Mouse (Mus musculus) kidney, adult 2 months (tissue): ENCODE measurements at regions not wholly inside any gene's neighbourhood (a gene's known extent, or its start where the extent isn't known, plus 50 kb on each side); places are given as distances from the start of the nearest gene placed in this dataset.

Source experiments
- DNase-seq: peaks from one replicate; pipeline ENCODE4 v3.0.0; 2021
- H3K27ac ChIP-seq: fragments of 200-500 bp; 2 replicates; pipeline ENCODE4 v1.5.1; 2012; ENCODE audit warnings: low read depth, low read length, control low read depth, inconsistent platforms; ENCODE audit not compliant: insufficient read depth
- H3K27me3 ChIP-seq: fragments of 200-500 bp; replicated peaks from 2 replicates; pipeline ENCODE4 v1.6.1; 2012; ENCODE audit warnings: mild to moderate bottlenecking, moderate library complexity, low read length, inconsistent platforms; ENCODE audit not compliant: control insufficient read depth, insufficient read depth
- H3K36me3 ChIP-seq: fragments of 200-500 bp; 2 replicates; pipeline ENCODE4 v1.6.1; 2012; ENCODE audit warnings: mild to moderate bottlenecking, moderate library complexity, low read length, inconsistent platforms; ENCODE audit not compliant: control insufficient read depth, insufficient read depth
- H3K4me1 ChIP-seq: fragments of 200-500 bp; 2 replicates; pipeline ENCODE4 v1.6.1; 2011; ENCODE audit warnings: low read length; ENCODE audit not compliant: control insufficient read depth, insufficient read depth
- H3K4me3 ChIP-seq: fragments of 200-500 bp; 2 replicates; pipeline ENCODE4 v1.5.1; 2011; ENCODE audit warnings: mild to moderate bottlenecking, low read depth, low read length, control low read depth; ENCODE audit not compliant: insufficient read depth
- CTCF ChIP-seq: fragments of 200-500 bp; conservative IDR thresholded peaks from 2 replicates; pipeline ENCODE4 v1.5.1; 2011; ENCODE audit warnings: low read depth, mild to moderate bottlenecking, control low read depth, low read length, moderate library complexity, mixed read lengths; ENCODE audit not compliant: insufficient read depth, insufficient read length
- POLR2A ChIP-seq: fragments of 200-500 bp; IDR thresholded peaks from one replicate; pipeline ENCODE4 v1.6.1; 2011; ENCODE audit warnings: low read depth, low read length, control low read depth
- WGBS: fragments of 180-500 bp; shearing (Covaris S2); methylation state at CpG from one replicate; pipeline ENCODE4 v1.1.7; 2018; 5-methylcytosine and 5-hydroxymethylcytosine counted together

DNA sequence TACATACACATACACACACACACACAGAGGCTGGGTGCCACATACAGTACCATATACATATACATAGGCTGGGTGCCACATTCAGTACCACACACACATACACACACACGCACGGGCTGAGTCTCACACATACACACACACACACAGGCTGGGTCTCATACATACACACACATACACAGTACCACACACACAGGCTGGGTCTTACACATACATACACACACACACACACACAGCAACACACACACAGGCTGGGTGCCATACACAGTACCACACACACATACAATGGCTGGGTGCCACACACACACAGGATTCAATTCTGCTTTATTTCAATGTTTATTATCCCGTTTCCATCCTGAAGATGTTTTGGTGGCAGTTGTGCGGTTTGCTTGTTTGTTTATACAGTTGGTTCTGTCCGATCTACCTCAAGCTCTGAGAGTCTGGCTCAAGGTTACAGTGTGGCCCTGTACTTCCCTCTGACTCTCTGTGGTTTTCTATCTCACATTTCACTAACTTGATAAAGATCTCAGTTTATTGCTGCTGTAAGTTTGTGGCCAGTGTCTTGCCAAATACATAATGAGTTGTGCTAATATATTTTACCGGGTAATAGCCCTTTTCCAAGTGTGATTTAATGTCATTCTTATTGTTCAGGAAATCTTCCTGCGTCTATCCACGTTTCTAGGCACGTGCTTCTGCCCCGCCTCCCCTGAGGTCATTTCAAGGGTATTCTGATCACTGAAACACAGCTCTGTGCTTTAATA, 164.7 kb upstream of the Zfp637 start:
- TF ChIP-seq POLR2A (no peak), CTCF (no peak)
- H3K27ac ChIP-seq = peak overlapping the region; percentile 6; the same call in 1 of the 2 replicates
- H3K27me3 ChIP-seq = no peaks in the 10 kb centered on the region
- 42% methylated on average over 10 of the region's 10 CpGs for WGBS
- H3K4me1 ChIP-seq = 0 out of 2 replicates have a peak, but pooled peaks cover 4% of the 10 kb centered on the region
- DNase-seq = peak; percentile 73
- H3K36me3 ChIP-seq = no peaks in the 10 kb centered on the region
- no peak overlapping the region for H3K4me3 ChIP-seq

DNA sequence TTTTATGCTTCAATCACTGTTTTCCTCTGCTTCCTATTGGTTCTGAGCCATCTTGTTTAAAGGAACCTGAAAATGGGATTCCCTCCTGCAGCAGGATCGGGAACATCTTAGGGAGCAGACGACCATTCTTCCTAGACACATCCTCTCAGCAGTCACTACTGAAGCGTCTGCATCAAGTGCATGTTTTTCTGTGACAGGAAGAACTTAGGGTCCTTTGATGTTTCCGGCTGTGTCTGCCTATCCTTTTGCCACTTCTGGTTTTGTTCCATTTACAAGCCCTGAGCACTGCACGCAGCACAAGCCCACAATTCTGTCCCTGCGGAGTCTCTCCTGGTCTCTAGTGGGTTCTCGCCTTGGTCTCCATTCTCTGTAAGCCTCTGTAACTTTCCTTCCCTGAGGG, 163.9 kb upstream of the Zfp637 start:
- 0 out of 2 replicates have a peak, but pooled peaks cover 4% of the 10 kb centered on the region for H3K4me1 ChIP-seq
- H3K36me3 ChIP-seq = no peaks in the 10 kb centered on the region
- H3K4me3 ChIP-seq = no peak overlapping the region
- TF ChIP-seq CTCF (no peak), POLR2A (no peak)
- peak overlapping the region; percentile 28 for H3K27ac ChIP-seq
- no peak for DNase-seq
- WGBS = 61% methylated on average over 7 of the region's 7 CpGs
- no peaks in the 10 kb centered on the region for H3K27me3 ChIP-seq

DNA sequence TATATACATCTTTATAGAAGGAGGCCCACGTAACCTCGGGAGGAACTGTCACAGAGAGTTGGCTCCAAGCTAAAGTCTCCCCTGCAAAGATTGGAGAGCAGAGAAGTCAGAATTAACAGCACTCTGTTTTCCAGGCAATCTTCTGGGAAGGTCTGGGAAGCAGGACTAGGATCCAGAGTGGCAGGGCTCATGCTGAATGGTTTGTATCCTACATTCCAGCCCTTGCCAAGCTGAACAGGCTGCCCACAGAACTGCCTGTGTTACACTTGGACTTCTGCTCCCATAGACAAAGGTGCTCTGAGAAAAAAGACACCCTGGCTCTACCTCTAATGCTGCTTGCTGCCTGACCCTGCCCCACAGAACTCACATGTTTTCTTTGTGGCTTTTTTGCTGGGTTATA, 163.2 kb upstream of the Zfp637 start:
- Histone ChIP-seq H3K4me1 (0 out of 2 replicates have a peak, but pooled peaks cover 4% of the 10 kb centered on the region), H3K4me3 (no peak overlapping the region), H3K27me3 (no peaks in the 10 kb centered on the region), H3K36me3 (no peaks in the 10 kb centered on the region), H3K27ac (peak overlapping the region; percentile 37)
- no peak for DNase-seq
- WGBS = 89% methylated on average over 2 of the region's 2 CpGs
- TF ChIP-seq CTCF = no peak
- TF ChIP-seq POLR2A = no peak

DNA sequence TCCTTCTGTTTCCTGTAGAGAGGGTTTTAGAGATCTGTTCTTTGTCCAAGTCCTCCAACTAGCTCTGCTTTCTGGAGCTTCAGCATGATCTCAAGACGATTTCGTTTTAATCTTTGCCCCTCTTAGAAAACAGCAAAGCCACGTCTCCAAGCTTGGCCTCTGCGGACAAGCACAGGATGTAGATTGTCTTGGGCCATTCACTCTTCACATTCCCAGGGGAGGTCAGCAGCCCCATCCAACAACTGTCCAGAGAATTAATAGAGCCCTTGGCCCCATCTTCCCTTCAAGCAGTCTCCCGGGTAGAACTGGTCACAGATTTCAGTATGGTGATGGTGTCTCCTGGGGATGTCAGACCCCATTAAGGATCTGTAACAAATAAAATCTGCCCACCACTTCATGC, 162.7 kb upstream of the Zfp637 start:
- Histone ChIP-seq H3K27me3 (no peaks in the 10 kb centered on the region), H3K4me1 (0 out of 2 replicates have a peak, but pooled peaks cover 4% of the 10 kb centered on the region), H3K4me3 (no peak overlapping the region), H3K27ac (peak overlapping the region; percentile 64), H3K36me3 (no peaks in the 10 kb centered on the region)
- WGBS = 65% methylated on average over 5 of the region's 5 CpGs
- TF ChIP-seq CTCF (no peak), POLR2A (no peak)
- DNase-seq = peak; percentile 51

DNA sequence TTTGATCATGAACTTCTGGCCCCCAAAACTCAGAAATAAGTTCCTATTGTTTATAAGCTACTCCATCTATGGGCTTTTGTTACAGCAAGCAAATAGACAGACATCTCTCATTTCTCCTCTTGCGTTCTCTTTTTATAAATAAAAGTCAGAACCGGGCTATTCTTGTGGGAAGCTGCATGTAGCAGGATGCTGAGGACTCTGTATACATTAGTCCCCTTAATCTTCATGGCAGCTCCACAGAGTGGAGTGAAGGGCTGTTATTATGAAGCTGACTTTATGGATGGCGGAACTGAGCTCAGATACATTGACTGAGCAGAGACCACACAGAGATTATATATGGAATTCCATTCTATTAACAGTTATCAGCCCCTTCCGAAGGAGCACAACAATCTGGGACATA, 162.1 kb upstream of the Zfp637 start:
- TF ChIP-seq POLR2A = no peak
- TF ChIP-seq CTCF = no peak

DNA sequence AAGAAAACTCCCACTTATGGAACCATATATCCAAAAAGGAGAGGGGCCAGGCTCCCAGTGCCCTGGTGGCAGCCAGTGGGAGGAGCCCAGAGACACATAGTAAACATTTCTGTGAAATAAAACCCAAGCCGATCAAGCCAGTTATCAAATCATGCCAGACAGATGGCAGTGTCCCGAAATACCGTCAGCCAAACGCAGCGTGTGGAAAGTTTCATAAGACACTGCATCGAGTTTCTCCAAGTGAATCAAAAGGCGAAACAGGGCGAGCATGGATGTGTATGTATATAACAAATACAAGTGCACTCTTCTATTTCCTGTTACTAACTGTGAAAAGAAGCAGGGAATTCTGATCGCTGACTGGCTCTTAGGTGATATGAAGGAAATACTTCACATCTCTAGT, 154.8 kb upstream of the Zfp637 start:
- Histone ChIP-seq H3K27ac (no peak overlapping the region), H3K36me3 (no peaks in the 10 kb centered on the region), H3K4me1 (no peaks in the 10 kb centered on the region), H3K4me3 (no peak overlapping the region), H3K27me3 (no peaks in the 10 kb centered on the region)
- WGBS = 54% methylated on average over 9 of the region's 9 CpGs
- no peak for DNase-seq
- TF ChIP-seq POLR2A (no peak), CTCF (no peak)

More for the DNA sequence above, 162.1 kb upstream of the Zfp637 start:
- H3K36me3 ChIP-seq = no peaks in the 10 kb centered on the region
- DNase-seq = no peak
- no peaks in the 10 kb centered on the region for H3K27me3 ChIP-seq
- no peak overlapping the region for H3K4me3 ChIP-seq
- peak overlapping the region; percentile 64; the same call in 1 of the 2 replicates for H3K27ac ChIP-seq
- 0 out of 2 replicates have a peak, but pooled peaks cover 4% of the 10 kb centered on the region for H3K4me1 ChIP-seq
- 84% methylated on average over 4 of the region's 4 CpGs for WGBS

DNA sequence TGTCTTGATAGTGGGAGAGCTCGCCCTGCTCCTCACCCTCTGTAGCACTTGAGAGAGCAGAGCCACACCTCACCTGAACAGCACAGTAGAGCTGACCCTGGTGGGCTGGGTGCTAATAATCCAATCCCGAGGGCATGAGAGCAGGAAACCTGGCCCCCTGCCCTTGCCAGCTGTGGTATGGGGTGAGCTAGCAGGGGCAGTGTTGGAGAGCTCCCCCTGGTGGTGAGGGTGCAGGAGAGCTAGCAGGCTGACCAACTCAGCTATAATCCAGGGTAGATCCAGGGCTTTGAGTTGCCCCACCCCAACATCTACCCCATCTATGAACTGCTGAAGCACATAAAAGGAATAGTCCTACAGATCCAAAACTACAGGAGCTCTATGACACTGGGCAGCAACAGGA, 153.9 kb upstream of the Zfp637 start:
- H3K36me3 ChIP-seq = no peaks in the 10 kb centered on the region
- no peak overlapping the region for H3K27ac ChIP-seq
- no peaks in the 10 kb centered on the region for H3K4me1 ChIP-seq
- WGBS = 81% methylated on average over 2 of the region's 2 CpGs
- peak; percentile 34 for DNase-seq
- no peak for TF ChIP-seq POLR2A
- TF ChIP-seq CTCF = peak; percentile 74
- H3K4me3 ChIP-seq = no peak overlapping the region
- no peaks in the 10 kb centered on the region for H3K27me3 ChIP-seq
